Mouse (Mus musculus): ENCODE data around the gene Ms4a5. TPM values are rescaled to one million over a fixed set of nuclear protein-coding genes. Genes with fewer than 3 reads are reported as not detected.
"Not testable (repeated sequence)": the region's sequence is repeated elsewhere in the genome, so short reads cannot be mapped to it uniquely, and the experiment has no call there.

The Ms4a5 gene
- not detected for total RNA-seq (2021)
- long read RNA-seq, experiment 1: 0 reads
- long read RNA-seq, experiment 2: 0 reads

DNA sequence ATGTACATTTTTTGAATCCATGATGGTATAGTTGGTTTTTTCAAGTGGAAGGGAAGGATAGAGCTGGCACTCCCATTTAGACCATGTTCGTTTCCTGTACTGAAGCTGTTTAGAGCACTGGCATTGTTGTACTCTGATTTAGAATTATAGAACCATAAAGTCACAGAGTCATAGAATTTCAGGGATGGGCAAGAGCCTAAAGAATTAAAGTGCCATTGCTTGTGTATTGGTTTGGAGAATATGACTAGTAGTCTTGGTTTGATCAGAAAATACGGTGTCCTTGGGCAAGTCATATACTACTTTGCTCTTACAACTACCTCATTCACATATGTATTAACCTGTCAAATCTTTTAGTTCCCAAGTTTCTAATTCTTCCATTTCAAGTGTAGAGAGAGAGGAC, at the start of gene Ms4a5:
Gene Ms4a5 (minus strand): TSS at position 101 of the 400 bp plus-strand sequence.
- DNase-seq (ENCODE audit: low spot score in 2 of 2): no peak

DNA sequence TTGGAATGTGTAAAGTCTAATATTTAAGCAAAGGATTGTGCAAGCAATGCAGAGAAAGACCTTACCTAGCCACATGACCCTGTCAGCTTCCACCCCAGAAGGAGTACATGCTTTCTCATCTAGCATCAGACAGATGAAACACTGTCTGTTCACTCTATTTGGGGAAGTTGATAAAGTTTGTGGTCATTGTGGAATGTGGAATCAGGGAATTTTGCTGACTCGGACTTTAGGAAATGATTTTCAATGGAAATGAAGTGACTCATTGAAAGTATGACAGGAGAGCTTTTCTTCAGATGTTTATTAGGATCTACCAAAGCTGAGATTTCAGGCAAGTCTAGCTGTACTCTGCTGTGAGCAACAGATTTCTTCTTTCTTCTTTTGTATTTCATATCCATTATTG, 37.5 kb upstream of the Ms4a5 start:
- no peak for DNase-seq (ENCODE audit: low spot score in 2 of 2)

DNA sequence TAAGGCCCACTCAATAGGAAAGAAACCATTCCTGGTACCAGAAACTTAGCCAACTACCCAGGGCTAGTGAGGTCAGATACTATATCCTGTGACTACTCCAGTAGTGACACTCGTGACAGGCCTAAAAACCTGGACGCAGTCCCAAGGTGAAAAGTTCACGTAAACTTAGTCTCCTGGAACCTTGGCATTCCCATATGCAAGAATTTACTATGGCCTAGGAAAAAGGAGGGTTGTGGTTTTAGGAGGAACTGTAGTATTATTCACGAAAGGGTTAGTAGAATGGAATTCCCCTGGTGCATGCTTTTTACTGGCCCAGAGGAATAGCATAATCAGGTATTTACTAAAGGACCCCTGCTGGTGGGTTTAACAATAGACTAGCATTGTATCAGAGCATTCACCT, 33.1 kb upstream of the Ms4a5 start:
- DNase-seq (ENCODE audit: low spot score in 2 of 2): no peak

DNA sequence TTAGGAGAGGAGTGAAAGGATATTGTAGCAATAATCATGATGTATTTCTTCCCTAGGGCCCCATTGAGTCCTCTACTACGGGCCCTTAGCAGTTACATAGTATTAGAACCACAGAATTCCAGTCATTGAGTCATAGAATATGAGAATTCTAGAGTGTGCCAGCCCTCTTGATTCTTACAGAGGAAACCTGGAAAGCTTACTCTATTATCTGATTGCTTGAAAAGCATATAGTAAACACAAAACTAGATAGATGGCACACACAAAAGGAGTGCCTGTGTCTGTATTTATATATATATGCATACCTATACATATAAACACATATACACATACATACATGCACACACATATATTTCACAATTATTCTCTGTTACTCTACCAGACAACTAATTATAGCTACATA, 30.7 kb upstream of the Ms4a5 start, which contains the start of gene Ms4a14:
Gene Ms4a14 (minus strand): TSS at position 101 of the 400 bp plus-strand sequence.
- DNase-seq (ENCODE audit: low spot score in 2 of 2): no peak

DNA sequence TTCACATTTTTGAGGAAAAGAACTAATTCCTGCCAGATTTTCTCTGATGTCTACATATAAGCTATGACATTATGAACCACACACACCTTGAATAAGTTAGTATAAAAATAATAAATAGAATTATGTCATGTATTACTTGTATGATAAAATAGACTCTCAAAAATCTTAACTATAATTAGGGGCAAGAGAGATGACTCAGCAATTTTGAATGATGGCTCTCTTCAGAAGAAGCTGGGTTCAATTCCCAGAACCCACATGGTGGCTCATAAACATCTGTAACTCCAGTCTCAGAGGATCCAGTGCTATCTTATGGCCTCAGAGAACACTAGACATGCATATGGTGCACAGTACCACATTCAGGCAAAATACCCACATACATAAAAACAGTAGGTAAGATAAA, 25.2 kb upstream of the Ms4a5 start:
- no peak for DNase-seq (ENCODE audit: low spot score in 2 of 2)

DNA sequence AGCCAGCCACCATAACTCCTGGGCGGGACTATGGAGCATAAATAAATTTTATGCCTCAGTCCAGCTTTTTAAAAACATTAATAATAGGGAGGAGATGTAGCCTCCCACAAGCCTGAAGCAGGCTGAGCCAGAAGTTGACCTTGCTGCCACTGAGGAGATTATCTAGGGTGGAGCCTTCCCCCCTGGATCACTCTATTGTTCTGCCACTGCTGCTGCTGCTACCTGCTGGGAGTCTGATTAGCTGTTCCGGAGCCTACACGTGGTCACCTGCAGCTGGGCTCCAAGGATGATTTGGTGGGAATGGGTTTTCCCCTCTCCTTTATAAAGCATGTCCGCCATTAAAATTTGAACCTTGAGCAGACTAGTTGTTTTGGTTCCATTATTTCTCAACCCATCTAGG, 15.9 kb upstream of the Ms4a5 start:
- not testable (repeated sequence) for DNase-seq (ENCODE audit: low spot score in 2 of 2)

DNA sequence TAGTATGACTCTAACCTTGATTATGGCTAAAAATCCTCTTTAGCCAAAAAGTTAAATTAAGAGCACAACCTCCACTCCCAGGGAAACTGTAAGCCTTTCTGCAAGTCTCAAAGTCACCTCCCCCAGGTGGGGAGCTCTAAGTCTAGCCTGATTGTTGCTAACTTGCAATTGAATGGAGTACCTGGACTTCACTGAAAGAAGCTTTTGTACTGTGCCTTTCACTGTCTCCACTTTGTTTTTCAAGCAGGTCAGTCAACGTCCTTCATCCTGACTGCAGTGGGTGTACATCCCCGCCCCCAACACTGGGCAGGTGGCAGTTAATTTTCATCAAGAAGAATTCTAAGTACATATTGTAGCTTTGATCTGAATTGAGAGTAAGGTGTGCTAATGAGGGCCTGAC, 15.3 kb upstream of the Ms4a5 start:
- DNase-seq (ENCODE audit: low spot score in 2 of 2): no peak

DNA sequence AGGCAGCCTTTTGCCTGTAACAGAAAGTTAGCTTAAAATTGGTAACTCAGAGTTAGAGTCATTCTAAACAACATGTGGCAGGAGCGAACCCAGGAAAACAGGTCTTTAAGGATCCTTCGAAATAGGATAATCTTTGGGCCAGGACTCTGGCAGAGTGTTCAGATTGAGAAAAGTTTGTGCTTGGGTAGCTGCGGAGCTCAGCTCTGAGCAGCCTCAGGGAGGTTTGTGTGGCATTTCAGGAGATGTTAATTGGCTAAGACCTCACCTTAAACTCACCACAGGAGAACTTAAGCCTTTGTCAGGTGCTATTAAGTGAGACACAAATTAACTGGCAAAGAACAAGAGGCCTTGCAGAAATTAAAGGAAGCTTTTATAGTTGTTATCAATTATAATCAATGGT, 9.9 kb upstream of the Ms4a5 start:
- DNase-seq (ENCODE audit: low spot score in 2 of 2): not testable (repeated sequence)

DNA sequence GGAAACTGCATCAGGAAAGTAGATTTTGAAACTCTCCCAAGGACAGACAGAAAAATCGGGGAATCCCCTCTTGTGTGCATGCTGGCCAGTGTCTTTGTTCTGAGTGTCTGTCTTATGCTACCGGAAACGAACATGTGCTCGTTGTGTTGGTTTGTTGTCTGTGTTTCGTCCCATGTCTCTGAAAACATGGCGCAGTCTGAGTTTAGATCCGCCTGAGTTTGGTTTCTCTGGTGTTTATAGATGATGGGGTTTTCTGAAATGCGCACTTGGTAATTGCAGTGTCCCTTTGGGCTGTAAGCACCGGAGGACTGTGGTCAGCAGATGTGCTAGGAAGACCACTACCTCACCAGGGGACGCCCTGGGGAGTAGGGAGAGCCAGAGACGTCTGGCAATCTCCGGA, 9.3 kb upstream of the Ms4a5 start:
- no peak for DNase-seq (ENCODE audit: low spot score in 2 of 2)

DNA sequence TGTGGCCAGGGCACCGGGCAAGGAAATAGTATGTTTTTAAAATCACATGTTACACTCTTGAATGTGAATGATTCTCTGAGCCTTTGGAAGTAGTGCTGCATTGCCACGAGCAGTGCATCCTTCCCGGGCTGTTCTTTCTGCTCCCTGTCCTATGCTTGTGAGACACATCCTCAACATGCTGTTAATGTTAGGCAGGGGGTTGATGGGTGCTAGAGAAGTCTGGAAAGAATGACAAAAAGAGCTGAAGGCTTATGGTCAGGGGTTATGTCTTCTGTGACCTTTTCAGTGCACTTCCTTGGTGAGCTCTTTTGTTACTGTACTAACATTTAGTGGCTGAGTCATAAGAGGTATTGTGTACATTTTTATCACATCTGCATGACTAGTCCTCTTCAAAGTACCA, 3.5 kb downstream of the Ms4a5 start:
- no peak for DNase-seq (ENCODE audit: low spot score in 2 of 2)

DNA sequence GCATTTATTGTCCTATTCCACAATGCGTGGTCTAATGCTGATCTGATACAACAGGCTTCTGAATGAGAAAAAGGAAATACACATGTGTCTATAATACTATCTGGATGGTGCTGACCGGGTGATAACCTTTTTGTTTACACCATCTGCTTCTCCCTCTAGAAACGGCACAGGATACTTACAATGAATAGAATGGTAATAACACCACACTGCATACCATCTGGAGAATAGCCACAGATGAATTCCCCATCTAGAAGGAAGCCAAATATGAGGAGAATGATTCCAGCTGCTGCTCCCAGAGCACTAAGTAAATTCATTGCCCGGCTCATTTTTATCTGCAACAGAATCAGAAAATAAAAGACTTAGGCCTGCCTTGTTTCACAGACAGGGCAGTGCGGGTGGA, 7.2 kb downstream of the Ms4a5 start:
- no peak for DNase-seq (ENCODE audit: low spot score in 2 of 2)

DNA sequence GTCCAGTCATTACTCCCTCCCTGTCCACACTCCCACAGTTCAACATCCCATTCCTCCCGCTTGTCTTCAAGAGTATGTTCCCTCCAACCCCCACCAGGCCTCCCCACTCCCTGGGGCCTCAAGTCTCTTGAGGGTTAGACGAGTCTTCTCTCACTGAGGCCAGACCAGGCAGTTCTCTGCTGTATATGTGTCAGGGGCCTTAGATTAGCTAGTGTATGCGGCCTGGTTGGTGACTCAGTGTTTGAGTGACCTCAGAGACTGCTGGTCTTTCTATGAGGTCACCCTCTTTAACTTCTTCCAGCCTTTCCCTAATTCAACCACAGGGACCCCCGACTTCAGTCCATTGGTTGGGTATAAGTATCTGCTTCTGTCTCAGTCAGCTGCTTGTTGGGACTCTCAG, 16.7 kb downstream of the Ms4a5 start:
- no peak for DNase-seq (ENCODE audit: low spot score in 2 of 2)

DNA sequence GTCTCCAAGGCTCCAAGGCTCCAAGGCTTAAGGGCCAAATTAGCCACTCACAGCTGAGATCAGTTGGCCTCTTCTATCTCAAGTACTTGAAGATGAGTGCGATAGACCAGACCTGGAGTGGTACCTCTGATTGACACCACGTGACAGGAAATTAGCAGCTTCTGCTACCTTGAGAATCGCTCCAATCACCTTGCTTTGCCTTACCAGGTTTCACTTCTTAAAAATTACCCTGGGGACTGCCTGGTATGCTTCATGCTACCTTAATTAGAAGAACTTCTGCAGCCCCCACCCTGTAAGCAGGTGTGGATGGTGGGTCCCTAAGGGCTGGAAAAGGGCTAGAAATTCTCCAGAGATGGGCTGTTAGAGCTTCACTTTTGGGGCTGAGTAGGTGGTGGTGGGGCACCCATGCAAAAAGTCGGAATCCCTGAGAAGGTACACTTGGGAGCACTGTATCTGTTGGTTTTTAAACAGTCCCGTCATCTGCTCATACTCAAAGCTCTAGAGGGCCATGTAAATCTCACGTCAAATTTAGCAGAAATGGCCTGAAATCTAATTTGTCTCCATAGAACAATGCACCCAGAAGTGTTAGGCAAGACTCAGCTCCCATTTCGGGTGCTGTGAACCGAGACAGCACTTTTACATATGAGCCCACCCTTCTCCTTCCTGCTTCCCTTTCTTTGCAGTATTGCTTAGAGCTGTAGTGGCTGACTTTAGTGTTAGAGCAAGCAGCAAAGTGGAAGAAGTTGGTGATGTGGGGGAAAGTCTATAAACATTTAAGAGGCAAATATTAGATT, 17.4 kb downstream of the Ms4a5 start, which contains the start of gene Ms4a1:
Gene Ms4a1 (minus strand): TSS at position 190 of the 794 bp plus-strand sequence.
- DNase-seq (ENCODE audit: low spot score in 2 of 2): no peak

DNA sequence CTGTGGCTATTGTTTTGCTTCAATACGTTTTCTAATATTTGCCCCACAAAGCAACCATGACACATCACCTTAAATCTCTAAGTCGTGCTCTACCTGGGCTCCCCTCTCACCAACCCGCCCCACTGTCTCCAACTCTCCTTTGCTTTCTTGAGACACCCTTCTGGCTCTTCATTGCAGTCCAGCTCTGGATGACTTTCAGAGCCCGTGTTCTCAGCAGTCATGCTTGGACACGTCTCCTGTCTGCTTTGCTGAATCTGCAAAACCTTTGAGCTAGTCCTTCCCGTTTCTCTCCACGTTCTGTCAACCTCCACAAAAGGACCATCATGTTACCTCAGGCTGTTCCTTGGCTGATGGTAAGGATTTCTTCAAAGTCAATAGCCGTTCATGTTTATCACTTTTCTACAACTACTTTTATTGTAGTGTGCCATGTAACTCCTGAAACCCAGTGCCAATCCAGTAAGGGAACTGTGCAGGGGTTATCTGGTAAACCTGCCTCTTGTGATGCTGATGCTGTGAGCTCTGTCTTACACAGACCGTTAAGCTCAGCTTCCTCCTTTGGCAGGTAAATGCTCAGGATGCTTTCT, 19.0 kb downstream of the Ms4a5 start:
- DNase-seq (ENCODE audit: low spot score in 2 of 2): no peak

DNA sequence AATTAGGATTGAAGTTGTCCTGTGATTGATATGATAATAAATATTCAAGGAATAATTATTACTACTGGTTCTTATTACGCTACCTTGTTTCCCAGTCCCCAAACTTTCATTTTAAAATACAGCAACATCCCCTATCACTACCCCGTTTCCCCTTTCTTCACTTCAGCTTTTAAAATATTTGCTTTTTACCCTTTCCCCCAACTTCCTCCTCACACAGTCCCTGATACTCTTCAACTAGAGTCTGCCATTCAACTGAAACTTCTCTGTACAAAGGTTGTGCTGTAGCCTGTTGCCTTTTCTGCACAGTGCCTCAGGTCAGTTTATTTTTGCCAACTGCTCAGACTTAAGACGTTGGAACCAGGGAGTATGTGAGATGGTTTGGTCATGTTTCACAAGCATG, 20.1 kb downstream of the Ms4a5 start:
- no peak for DNase-seq (ENCODE audit: low spot score in 2 of 2)

DNA sequence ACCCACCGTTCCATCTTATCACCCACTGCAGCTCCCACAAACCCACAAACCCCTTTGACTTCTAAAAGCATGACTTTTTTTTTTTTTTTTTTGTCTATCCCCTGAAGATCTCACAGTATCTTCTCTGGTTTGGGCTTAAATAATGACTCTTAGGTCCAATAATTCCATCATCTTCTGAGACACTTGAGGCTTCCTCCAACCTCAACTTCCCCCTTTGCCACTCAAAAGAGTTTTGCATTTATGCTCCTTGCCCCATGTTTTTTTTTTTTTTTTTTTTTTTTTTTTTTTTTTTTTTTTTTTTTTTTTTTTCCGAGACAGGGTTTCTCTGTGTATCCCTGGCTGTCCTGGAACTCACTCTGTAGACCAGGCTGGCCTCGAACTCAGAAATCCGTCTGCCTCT, 20.7 kb downstream of the Ms4a5 start:
- not testable (repeated sequence) for DNase-seq (ENCODE audit: low spot score in 2 of 2)

DNA sequence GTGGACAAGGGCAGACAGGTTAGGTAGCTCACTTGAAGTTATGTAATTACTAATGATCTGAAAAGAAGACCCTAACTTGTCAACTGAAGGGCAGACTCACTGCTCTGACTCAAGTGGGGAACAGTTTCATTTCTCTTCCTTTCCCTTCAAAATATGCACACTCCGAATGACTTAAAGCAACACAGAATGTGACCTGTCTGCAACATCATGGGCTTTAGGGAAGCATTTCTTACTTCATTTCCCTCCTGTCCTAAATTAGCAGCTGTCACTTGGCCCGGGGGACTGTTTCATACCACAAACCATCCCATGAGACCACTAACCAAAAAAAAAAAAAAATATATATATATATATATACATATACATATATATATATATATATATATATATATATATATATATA, 22.2 kb downstream of the Ms4a5 start:
- no peak for DNase-seq (ENCODE audit: low spot score in 2 of 2)

DNA sequence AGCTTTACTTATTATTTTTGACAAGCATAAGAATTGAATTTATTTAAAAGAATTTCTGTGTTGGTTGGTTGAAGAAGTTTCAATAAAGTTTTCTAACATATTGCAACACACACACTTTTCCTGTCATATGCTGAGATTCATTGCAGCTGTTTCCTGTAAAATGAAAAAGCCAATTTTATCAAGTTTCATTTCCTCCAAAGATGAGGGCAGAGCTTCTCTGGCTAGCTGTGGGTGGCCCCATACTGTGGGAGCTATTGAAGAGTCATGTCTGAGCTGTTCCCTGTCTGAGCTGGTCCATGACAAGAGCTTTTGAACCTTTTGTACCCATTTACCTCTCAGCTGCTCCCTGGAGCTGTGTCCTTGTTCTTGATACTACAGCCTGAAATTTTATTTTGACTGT, 39.4 kb downstream of the Ms4a5 start:
- DNase-seq (ENCODE audit: low spot score in 2 of 2): no peak

DNA sequence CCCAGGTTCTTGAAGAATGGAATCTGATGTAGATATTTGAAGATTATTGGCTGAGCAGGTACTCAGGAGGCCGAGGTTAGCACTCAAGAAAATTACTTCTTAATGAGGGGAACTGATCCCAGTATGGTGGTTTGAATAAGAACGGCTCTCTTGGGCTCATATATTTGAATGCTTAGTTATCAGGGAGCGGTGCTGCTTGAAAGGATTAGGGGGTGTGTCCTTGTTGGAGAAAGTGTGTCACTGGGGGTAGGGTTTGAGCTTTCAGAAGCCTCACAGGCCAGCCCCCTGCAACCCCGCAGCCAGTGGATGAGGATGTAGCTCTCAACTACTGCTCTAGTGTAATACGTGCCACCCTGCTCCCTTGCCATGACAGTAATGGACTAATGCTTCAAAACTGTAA, 41.1 kb downstream of the Ms4a5 start:
- DNase-seq (ENCODE audit: low spot score in 2 of 2): no peak

DNA sequence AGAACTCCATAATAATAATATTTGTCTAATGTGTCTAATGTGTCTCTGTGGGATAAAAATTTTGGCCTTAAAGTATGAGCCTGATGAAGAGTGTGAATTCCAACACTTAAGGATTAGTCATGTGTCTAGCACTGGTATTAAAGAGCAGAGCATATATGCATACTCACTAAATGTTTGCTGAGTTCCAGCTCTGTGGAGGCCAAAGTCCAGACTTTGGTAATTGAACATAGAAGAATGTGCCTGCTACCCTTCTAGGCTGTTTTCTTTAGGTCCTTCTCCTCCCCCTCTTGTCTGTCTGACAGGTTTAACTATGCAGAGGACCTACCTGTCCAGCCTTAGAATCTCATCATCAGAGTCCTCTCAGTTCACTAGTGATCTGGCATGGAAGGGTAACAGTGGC, 47.9 kb downstream of the Ms4a5 start:
- DNase-seq (ENCODE audit: low spot score in 2 of 2): no peak

DNA sequence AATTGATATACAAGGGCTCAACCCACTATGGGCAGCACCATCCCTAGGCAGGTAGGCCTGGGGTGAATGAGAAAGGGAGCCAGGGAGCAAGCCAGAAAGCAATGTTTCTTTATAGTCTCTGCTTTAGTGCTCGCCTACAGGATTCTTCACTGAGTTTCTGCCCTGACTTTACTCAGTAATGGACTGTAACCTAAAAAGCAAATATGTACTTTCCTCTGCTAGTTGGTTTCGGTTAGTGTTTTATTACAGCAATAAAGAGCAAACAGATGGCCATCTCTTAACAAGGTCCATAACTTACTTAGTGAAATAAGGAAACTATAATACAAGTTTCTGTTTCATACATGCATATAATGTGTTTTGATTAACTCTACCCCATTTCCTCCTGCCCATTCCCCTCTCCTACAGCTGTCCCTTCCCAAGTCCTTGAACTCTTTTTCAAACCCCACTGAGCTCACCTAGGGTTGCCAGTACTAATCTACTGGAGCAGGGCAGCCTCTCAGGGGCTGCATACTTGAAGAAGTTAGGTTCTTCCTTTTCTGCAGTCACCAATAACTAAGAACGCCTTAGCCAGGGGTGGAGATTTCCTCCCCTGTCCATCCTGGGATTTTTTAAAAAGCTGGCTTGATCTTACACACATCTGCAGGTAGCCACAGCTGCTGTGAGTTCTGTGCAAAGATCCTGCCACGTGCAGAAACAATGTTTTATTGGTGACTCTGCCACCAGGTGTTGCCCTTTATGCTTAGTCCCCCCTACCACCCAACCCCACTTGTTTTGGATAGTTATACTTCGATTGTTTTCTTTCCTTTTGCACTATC, 48.5 kb downstream of the Ms4a5 start:
- no peak for DNase-seq (ENCODE audit: low spot score in 2 of 2)

DNA sequence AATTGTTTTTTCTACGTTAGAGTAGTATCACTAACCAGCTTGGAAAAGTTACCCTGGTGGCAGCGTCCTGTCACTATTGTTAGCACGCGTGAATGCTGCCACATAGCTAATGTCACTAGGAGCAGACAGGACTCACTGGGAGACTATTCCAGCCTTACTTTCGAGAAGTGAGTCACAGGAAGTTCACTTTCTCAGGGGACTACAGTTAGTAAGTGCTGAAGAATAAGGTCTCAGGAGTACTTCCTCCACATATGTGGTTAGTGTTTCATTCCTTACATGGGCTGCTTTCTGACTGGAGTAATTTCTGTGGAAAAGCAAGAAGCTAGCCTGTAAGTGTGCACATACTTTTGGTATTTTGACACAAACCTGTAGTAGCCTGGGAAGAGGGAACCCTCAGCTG, 49.4 kb downstream of the Ms4a5 start:
- DNase-seq (ENCODE audit: low spot score in 2 of 2): no peak

Data from adrenal gland, postnatal 4 days (tissue).